Mouse (Mus musculus): ENCODE results near the gene Vmn1r188. TPM values are rescaled to one million over a fixed set of nuclear protein-coding genes. Genes with fewer than 3 reads are reported as not detected.
"Not testable (repeated sequence)": the region's sequence is repeated elsewhere in the genome, so short reads cannot be mapped to it uniquely, and the experiment has no call there.

Vmn1r188 gene
- polyA plus RNA-seq, 1 experiment from 2014 or later = not detected

DNA sequence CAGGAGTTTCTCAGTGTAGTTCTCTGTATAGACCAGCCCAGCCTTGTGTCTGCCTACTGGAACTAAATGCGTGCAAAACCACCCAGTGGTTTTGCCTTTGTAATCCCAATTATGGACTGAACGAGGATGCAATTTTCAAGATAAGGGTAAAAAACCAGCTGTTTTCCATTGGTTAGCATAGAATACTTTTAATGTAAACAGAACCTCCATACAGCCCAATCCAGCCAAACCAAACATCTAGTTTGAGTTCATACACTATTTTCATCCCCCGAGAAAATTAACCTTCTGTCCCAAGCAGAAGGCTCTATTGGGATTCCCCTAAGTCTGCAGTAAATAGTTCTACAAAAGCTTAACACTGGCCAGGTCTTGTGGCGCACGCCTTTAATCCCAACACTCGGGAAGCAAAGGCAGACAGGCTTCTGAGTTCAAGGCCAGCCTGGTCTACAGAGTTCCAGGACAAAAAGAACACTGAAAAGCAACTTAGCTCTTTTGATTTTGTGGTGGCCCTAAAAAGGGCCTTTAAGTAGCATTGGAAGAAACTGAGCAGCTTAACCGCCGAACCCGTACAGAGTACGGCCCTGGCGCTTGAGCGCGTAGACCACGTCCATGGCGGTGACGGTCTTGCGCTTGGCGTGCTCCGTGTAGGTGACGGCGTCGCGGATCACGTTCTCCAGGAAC, 43.6 kb upstream of the Vmn1r188 start:
- H3K4me1 ChIP-seq (ENCODE audit: control insufficient read depth, insufficient read depth, low read length) = peaks cover 34% of the 10 kb centered on the region
- H3K36me3 ChIP-seq (ENCODE audit: control insufficient read depth, insufficient read depth, low read length) = no peaks in the 10 kb centered on the region
- H3K9me3 ChIP-seq (replicated peaks; ENCODE audit: control insufficient read depth, low read length, poor library complexity, severe bottlenecking) = no peaks in the 10 kb centered on the region
- no peak for ATAC-seq
- peak overlapping the region; percentile 89 for H3K4me2 ChIP-seq (ENCODE audit: low read length)
- H3K4me3 ChIP-seq (ENCODE audit: low read depth, low read length) = peak overlapping the region; percentile 42
- WGBS = 2% methylated on average over 19 of the region's 24 CpGs
- H3K27ac ChIP-seq (ENCODE audit: low read length) = peak overlapping the region; percentile 72
- H3K27me3 ChIP-seq (ENCODE audit: control insufficient read depth, insufficient read depth, low read depth, low read length) = no peaks in the 10 kb centered on the region
- peak overlapping the region; percentile 46; the same call in 1 of the 2 replicates for H3K9ac ChIP-seq (ENCODE audit: low read depth, low read length)

- peak; percentile 39 for ATAC-seq
- H3K36me3 ChIP-seq (ENCODE audit: control insufficient read depth, insufficient read depth, low read length); H3K9me3 ChIP-seq (replicated peaks; ENCODE audit: control insufficient read depth, low read length, poor library complexity, severe bottlenecking); H3K27me3 ChIP-seq (ENCODE audit: control insufficient read depth, insufficient read depth, low read depth, low read length): not testable (repeated sequence)
- peak within 1 kb of the TSS; percentile 42 for H3K4me3 ChIP-seq (ENCODE audit: low read depth, low read length)
- WGBS = under 1% methylated on average over 22 of the region's 27 CpGs
- H3K4me2 ChIP-seq (ENCODE audit: low read length) = peak within 1 kb of the TSS; percentile 89
- H3K4me1 ChIP-seq (ENCODE audit: control insufficient read depth, insufficient read depth, low read length) = peaks cover 33% of the 10 kb centered on the region
- peak within 1 kb of the TSS; percentile 46; the same call in 1 of the 2 replicates for H3K9ac ChIP-seq (ENCODE audit: low read depth, low read length)
- peak within 1 kb of the TSS; percentile 72 for H3K27ac ChIP-seq (ENCODE audit: low read length)
These were observed 43.1 kb upstream of the Vmn1r188 start, which contains the start of gene Hist1h4i for GRCm38 (mm10) chr13:22041142-22041536. TSS of gene Hist1h4i (minus strand) at chr13:22041362.

DNA sequence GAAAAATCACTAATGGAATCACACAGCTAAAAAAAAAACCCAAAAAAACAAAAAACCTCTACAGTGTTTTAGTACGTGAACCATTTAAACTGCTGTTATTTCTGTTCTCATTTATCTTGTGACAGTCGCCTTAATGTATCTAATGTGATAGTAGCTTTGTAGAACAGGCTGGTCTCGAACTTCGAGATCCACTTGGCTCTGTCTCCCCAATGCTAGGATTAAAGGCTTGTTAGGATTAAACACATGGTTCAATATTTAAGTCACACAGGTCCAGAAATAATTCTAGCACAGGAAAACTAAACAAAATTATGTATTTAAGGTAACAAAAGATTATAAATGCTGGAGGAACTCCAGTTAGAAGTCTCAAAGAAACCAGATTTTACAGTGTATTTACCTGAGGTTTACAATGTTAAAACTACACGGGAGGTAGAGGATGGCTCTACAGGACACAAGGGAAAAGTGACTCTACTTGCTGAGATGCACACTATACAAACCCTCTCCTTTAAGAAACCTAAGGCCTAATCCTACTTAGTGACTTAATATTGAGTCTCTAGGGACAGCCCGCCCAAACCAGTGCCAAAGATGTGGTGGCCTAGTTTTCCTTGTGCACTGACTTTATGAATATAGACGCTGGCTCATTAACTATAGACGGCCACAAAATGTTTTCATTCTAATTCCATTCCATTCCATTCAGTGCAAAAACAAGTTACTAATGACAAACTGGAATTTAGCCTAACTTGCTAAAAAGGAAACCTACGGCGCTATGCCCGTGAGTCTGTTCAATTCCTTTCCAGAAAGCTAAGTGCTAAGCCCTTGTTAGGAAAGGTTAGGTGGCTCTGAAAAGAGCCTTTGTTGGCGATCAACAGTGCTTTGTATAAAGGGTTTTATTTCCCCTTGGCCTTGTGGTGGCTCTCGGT, 42.3 kb upstream of the Vmn1r188 start:
- Histone ChIP-seq H3K4me1 (ENCODE audit: control insufficient read depth, insufficient read depth, low read length) (peaks cover 27% of the 10 kb centered on the region), H3K27ac (ENCODE audit: low read length) (peak overlapping the region; percentile 73), H3K36me3 (ENCODE audit: control insufficient read depth, insufficient read depth, low read length) (no peaks in the 10 kb centered on the region), H3K4me3 (ENCODE audit: low read depth, low read length) (peak overlapping the region; percentile 34), H3K27me3 (ENCODE audit: control insufficient read depth, insufficient read depth, low read depth, low read length) (no peaks in the 10 kb centered on the region), H3K9ac (ENCODE audit: low read depth, low read length) (peak overlapping the region; percentile 36; the same call in 1 of the 2 replicates), H3K9me3 (replicated peaks; ENCODE audit: control insufficient read depth, low read length, poor library complexity, severe bottlenecking) (no peaks in the 10 kb centered on the region), H3K4me2 (ENCODE audit: low read length) (peak overlapping the region; percentile 78)
- no peak for ATAC-seq
- WGBS = 2% methylated on average over 13 of the region's 13 CpGs

DNA sequence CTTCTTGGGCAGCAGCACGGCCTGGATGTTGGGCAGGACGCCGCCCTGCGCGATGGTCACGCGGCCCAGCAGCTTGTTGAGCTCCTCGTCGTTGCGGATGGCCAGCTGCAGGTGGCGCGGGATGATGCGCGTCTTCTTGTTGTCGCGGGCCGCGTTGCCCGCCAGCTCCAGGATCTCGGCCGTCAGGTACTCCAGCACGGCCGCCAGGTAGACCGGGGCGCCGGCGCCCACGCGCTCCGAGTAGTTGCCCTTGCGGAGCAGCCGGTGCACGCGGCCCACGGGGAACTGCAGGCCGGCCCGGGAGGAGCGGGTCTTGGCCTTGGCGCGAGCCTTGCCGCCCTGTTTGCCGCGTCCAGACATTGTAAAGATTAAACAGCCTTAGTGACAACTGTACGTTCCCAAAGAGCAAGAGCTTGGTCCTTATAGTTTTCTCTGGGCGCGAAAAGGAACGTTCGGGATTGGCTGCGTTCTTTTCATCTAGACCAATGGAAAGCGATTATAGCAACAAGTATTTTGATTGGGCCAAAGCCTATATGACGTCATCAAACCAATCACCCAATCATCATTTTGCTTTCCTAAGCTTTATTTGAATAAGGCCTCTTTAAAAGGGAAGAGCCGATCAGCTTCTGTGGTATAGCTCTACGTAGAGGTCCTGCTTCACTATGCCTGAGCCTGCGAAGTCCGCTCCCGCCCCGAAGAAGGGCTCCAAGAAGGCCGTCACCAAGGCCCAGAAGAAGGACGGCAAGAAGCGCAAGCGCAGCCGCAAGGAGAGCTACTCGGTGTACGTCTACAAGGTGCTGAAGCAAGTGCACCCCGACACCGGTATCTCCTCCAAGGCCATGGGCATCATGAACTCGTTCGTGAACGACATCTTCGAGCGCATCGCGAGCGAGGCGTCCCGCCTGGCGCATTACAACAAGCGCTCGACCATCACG, 41.4 kb upstream of the Vmn1r188 start, which contains the start of the genes Hist1h2ag and Hist1h2bj:
Gene Hist1h2ag, minus strand, starts transcription at position 377 of the 935 bp plus-strand sequence.
Gene Hist1h2bj, plus strand, starts transcription at position 647 of the 935 bp plus-strand sequence.
- Histone ChIP-seq H3K4me2 (ENCODE audit: low read length) (peak within 1 kb of the TSS; percentile 78), H3K4me3 (ENCODE audit: low read depth, low read length) (peak within 1 kb of the TSS; percentile 36), H3K4me1 (ENCODE audit: control insufficient read depth, insufficient read depth, low read length) (peaks cover 27% of the 10 kb centered on the region), H3K9ac (ENCODE audit: low read depth, low read length) (peak within 1 kb of the TSS; percentile 55; the same call in 1 of the 2 replicates), H3K27ac (ENCODE audit: low read length) (peak within 1 kb of the TSS; percentile 73)
- WGBS = under 1% methylated on average over 34 of the region's 80 CpGs
- H3K27me3 ChIP-seq (ENCODE audit: control insufficient read depth, insufficient read depth, low read depth, low read length); H3K36me3 ChIP-seq (ENCODE audit: control insufficient read depth, insufficient read depth, low read length); H3K9me3 ChIP-seq (replicated peaks; ENCODE audit: control insufficient read depth, low read length, poor library complexity, severe bottlenecking): not testable (repeated sequence)
- peak; percentile 96 for ATAC-seq

DNA sequence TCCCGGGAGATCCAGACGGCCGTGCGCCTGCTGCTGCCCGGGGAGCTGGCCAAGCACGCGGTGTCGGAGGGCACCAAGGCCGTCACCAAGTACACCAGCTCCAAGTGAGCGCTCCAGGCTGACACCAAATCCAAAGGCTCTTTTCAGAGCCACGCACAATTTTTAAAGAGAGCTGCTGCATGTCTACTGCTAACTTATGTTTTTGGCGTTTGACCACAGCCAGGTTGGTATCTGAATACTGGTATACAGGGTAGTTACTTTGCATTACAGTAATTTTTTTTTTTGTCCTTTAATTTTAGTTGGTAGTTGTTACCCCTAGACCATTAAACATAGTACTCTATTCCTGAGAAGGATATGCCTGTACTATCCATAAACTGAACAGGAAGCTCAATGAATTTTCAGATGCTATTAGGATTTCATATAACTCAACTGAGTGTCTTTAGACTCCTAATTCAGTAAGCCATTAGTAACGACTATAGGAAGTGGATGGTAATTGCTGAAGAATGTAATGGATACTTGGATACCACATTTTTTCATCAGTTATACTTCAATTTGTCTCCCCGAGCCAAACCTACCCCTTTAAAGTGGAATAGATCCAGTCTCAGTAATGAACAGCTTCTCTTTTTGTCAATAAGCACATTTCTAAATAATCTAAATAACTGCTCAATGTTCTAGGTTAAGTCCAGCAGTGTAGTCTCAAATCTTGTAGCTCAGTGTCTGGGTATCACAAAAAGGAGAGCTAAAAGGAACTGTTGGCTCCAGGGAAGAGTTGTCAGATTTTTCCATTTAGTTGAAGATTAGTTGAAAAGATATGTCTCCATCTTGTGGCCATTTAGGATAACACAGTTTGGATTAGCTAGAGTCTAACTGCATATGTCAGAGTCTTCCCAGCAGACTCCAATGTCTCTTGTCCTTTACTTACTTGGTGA, 40.5 kb upstream of the Vmn1r188 start:
- peak; percentile 44 for ATAC-seq
- WGBS = 2% methylated on average over 10 of the region's 14 CpGs

DNA sequence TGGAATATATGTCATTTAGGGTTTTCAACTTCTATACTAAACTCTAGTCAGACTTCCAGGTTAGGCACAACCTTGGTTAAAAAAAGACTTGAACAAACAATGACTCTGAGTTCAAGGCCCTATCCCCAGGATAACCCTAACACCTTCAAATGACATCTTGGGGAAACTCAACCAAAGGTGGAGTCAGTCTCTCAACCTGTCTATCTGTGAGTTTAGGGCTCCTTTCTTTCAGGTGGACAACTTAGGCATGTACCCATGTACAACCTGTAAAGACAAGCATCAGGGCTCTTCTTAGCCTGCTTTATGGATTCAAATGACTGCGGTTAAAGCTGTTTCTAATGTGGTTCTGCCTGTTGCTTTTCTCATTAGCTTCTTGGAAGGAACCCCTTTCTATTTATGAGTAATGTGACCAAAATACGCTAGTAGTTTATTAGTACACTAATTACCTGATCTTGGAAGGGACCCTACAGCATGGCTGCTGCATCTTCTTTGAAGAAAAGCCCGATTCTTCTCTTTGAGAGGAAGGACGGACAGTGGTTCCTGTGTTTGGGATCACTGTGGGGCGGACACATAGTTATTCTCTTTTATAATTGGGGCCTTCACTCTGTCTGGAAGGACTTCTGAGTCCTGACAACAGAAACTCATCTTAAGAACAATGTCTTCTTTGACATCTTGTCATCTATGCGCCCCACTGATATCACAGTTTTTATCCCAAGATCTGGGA, 39.6 kb upstream of the Vmn1r188 start:
- WGBS = 89% methylated on average over 6 of the region's 6 CpGs
- Histone ChIP-seq H3K4me2 (ENCODE audit: low read length) (no peak overlapping the region; the same call in 1 of the 2 replicates), H3K27ac (ENCODE audit: low read length) (no peak overlapping the region)

More for the DNA sequence above, 40.5 kb upstream of the Vmn1r188 start:
- no peaks in the 10 kb centered on the region for H3K27me3 ChIP-seq (ENCODE audit: control insufficient read depth, insufficient read depth, low read depth, low read length)
- H3K4me2 ChIP-seq (ENCODE audit: low read length) = peak overlapping the region; percentile 69
- H3K4me1 ChIP-seq (ENCODE audit: control insufficient read depth, insufficient read depth, low read length) = peaks cover 27% of the 10 kb centered on the region
- H3K4me3 ChIP-seq (ENCODE audit: low read depth, low read length) = peak overlapping the region; percentile 36
- H3K9me3 ChIP-seq (replicated peaks; ENCODE audit: control insufficient read depth, low read length, poor library complexity, severe bottlenecking) = no peaks in the 10 kb centered on the region
- H3K36me3 ChIP-seq (ENCODE audit: control insufficient read depth, insufficient read depth, low read length) = no peaks in the 10 kb centered on the region
- H3K27ac ChIP-seq (ENCODE audit: low read length) = peak overlapping the region; percentile 67; the same call in 1 of the 2 replicates
- H3K9ac ChIP-seq (ENCODE audit: low read depth, low read length) = peak overlapping the region; percentile 55; the same call in 1 of the 2 replicates

DNA sequence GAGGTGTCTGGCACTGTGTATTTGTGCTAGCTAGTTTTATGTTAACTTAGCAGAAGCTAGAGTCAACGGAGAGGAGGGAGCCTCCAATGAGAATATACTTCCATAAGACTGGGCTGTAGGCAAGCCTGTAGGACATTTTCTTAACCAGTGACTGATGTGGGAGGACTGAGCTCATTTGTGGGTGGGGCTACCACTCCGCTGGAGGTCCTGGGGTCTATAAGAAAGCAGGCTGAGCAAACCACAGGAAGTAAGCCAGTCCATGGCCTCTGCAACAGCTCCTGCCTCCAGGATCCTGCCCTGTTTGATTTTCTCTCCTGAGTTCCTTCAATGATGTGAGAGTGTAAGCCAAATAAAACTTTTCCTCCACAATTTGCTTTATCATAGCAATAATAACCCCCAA, 38.9 kb upstream of the Vmn1r188 start:
- H3K36me3 ChIP-seq (ENCODE audit: control insufficient read depth, insufficient read depth, low read length) = no peaks in the 10 kb centered on the region
- no peak overlapping the region for H3K27ac ChIP-seq (ENCODE audit: low read length)
- H3K4me3 ChIP-seq (ENCODE audit: low read depth, low read length) = no peak overlapping the region
- WGBS = 63% methylated on average over 2 of the region's 2 CpGs
- H3K4me1 ChIP-seq (ENCODE audit: control insufficient read depth, insufficient read depth, low read length) = peaks cover 22% of the 10 kb centered on the region
- no peak overlapping the region for H3K9ac ChIP-seq (ENCODE audit: low read depth, low read length)
- no peak for ATAC-seq
- H3K4me2 ChIP-seq (ENCODE audit: low read length) = no peak overlapping the region
- H3K27me3 ChIP-seq (ENCODE audit: control insufficient read depth, insufficient read depth, low read depth, low read length) = no peaks in the 10 kb centered on the region
- no peaks in the 10 kb centered on the region for H3K9me3 ChIP-seq (replicated peaks; ENCODE audit: control insufficient read depth, low read length, poor library complexity, severe bottlenecking)

More for the DNA sequence above, 39.6 kb upstream of the Vmn1r188 start:
- Histone ChIP-seq H3K9ac (ENCODE audit: low read depth, low read length) (no peak overlapping the region), H3K27me3 (ENCODE audit: control insufficient read depth, insufficient read depth, low read depth, low read length) (no peaks in the 10 kb centered on the region), H3K36me3 (ENCODE audit: control insufficient read depth, insufficient read depth, low read length) (no peaks in the 10 kb centered on the region), H3K9me3 (replicated peaks; ENCODE audit: control insufficient read depth, low read length, poor library complexity, severe bottlenecking) (no peaks in the 10 kb centered on the region), H3K4me1 (ENCODE audit: control insufficient read depth, insufficient read depth, low read length) (peaks cover 27% of the 10 kb centered on the region), H3K4me3 (ENCODE audit: low read depth, low read length) (no peak overlapping the region)
- no peak for ATAC-seq

Data from midbrain, embryonic 16.5 days (tissue).